Mouse (Mus musculus): ENCODE data around the gene Ift22. TPM values are rescaled to one million over a fixed set of nuclear protein-coding genes. Genes with fewer than 3 reads are reported as not detected.
A peak's percentile ranks its signal among the peaks of the same experiment; 100 is the strongest.

Gene Ift22
- 2.3 to 8.5 TPM (median 3.4 TPM) in 3 replicates for total RNA-seq (2017)

GRCm38 (mm10) chr5:136907991-136908857 is at the start of gene Ift22:
TSS of gene Ift22 (plus strand) at chr5:136908150.
- ATAC-seq (replicated peaks; ENCODE audit: insufficient number of reproducible peaks, low FRiP score, low TSS enrichment, poor library complexity, severe bottlenecking), result peak; percentile 93

GRCm38 (mm10) chr5:136861191-136861940 is 46.6 kb upstream of the Ift22 start:
- no peak for ATAC-seq (replicated peaks; ENCODE audit: insufficient number of reproducible peaks, low FRiP score, low TSS enrichment, poor library complexity, severe bottlenecking)

- ATAC-seq (replicated peaks; ENCODE audit: insufficient number of reproducible peaks, low FRiP score, low TSS enrichment, poor library complexity, severe bottlenecking), result no peak
These were observed 45.1 kb upstream of the Ift22 start for GRCm38 (mm10) chr5:136862806-136863205.

GRCm38 (mm10) chr5:136863276-136863675 is 44.7 kb upstream of the Ift22 start:
- no peak for ATAC-seq (replicated peaks; ENCODE audit: insufficient number of reproducible peaks, low FRiP score, low TSS enrichment, poor library complexity, severe bottlenecking)

GRCm38 (mm10) chr5:136863961-136864674 is 43.8 kb upstream of the Ift22 start:
- no peak for ATAC-seq (replicated peaks; ENCODE audit: insufficient number of reproducible peaks, low FRiP score, low TSS enrichment, poor library complexity, severe bottlenecking)

GRCm38 (mm10) chr5:136867706-136868105 is 40.2 kb upstream of the Ift22 start:
- ATAC-seq (replicated peaks; ENCODE audit: insufficient number of reproducible peaks, low FRiP score, low TSS enrichment, poor library complexity, severe bottlenecking), result no peak

GRCm38 (mm10) chr5:136869451-136870114 is 38.4 kb upstream of the Ift22 start:
- ATAC-seq (replicated peaks; ENCODE audit: insufficient number of reproducible peaks, low FRiP score, low TSS enrichment, poor library complexity, severe bottlenecking), result no peak

- ATAC-seq (replicated peaks; ENCODE audit: insufficient number of reproducible peaks, low FRiP score, low TSS enrichment, poor library complexity, severe bottlenecking), result no peak
These were observed 35.5 kb upstream of the Ift22 start for GRCm38 (mm10) chr5:136872417-136872816.

- ATAC-seq (replicated peaks; ENCODE audit: insufficient number of reproducible peaks, low FRiP score, low TSS enrichment, poor library complexity, severe bottlenecking), result no peak
These were observed 33.7 kb upstream of the Ift22 start for GRCm38 (mm10) chr5:136874271-136874670.

GRCm38 (mm10) chr5:136880101-136880500 is 27.8 kb upstream of the Ift22 start:
- no peak for ATAC-seq (replicated peaks; ENCODE audit: insufficient number of reproducible peaks, low FRiP score, low TSS enrichment, poor library complexity, severe bottlenecking)

- no peak for ATAC-seq (replicated peaks; ENCODE audit: insufficient number of reproducible peaks, low FRiP score, low TSS enrichment, poor library complexity, severe bottlenecking)
These were observed 26.5 kb upstream of the Ift22 start for GRCm38 (mm10) chr5:136881380-136882009.

- ATAC-seq (replicated peaks; ENCODE audit: insufficient number of reproducible peaks, low FRiP score, low TSS enrichment, poor library complexity, severe bottlenecking), result no peak
These were observed 25.7 kb upstream of the Ift22 start for GRCm38 (mm10) chr5:136882055-136882787.

- ATAC-seq (replicated peaks; ENCODE audit: insufficient number of reproducible peaks, low FRiP score, low TSS enrichment, poor library complexity, severe bottlenecking), result no peak
These were observed 25.0 kb upstream of the Ift22 start, which contains the start of gene Col26a1 for GRCm38 (mm10) chr5:136882788-136883439. TSS of gene Col26a1 (minus strand) at chr5:136883209.

- no peak for ATAC-seq (replicated peaks; ENCODE audit: insufficient number of reproducible peaks, low FRiP score, low TSS enrichment, poor library complexity, severe bottlenecking)
These were observed 21.0 kb upstream of the Ift22 start for GRCm38 (mm10) chr5:136886957-136887356.

GRCm38 (mm10) chr5:136888539-136889355 is 19.2 kb upstream of the Ift22 start:
- ATAC-seq (replicated peaks; ENCODE audit: insufficient number of reproducible peaks, low FRiP score, low TSS enrichment, poor library complexity, severe bottlenecking), result no peak

GRCm38 (mm10) chr5:136894840-136895528 is 13.0 kb upstream of the Ift22 start:
- ATAC-seq (replicated peaks; ENCODE audit: insufficient number of reproducible peaks, low FRiP score, low TSS enrichment, poor library complexity, severe bottlenecking), result no peak

Measured in monocyte, adult 5-6 weeks (primary cell).